Mouse (Mus musculus) spleen, adult 10 weeks (tissue): ENCODE results near the gene Stk39. TPM values are rescaled to one million over a fixed set of nuclear protein-coding genes. Genes with fewer than 3 reads are reported as not detected.

Experiments used
- polyA plus RNA-seq: library from polyadenylated mRNA; stranded (reverse); fragments of 350-450 nt; fragmentation: Illumina TruSeq; extraction: RNeasy Lipid Tissue Mini Kit (QIAGEN cat#74804); gene quantifications from one replicate; pipeline ENCODE4 v1.2.3, GENCODE M21; 2015; ENCODE audit warnings: low replicate concordance; ENCODE audit not compliant: insufficient read depth

The Stk39 gene
- 12.2 TPM for polyA plus RNA-seq

DNA sequence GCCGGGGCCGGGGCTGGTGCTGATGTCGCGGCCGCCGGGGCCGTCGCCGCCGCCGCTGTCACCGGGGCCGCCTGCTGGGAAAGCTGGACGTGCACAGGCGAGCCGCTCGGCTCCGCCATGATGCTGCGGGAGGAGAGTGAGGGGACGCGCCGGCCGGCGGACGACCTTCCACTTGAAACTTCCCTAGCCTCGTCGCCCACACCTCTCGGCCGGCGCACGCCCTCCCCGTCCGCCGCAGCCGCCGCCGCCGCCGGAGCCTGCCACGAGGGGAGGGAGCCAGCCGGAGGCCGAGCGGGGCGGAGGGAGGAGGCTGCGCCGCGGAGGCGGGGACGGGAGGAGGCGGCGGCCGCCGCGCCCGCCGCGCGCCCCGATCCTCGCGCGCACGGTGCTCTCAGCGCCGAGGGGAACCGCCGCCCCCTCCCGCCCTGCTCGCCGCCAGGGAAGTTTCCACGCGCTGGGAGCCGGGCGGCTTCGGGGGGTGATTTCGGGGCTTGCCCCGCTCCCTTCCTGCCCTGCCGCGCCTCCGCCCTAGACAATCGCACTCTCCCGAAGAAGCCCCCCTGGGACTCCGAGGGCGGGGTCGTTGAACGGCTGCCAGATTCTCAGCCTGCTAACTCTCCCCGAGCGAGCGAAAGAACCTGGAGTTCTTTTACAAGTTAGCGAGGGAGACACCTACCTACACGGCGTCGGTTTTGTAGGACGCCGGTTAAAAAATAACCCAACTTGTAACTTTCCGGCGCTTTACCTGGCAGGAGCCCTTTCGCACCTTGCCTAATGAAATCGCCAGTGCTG lies at the start of gene Stk39:
Stk39 (minus strand) TSS at position 510 of the 792 bp plus-strand sequence.

Other genes starting within 250 kb of the Stk39 start
- not detected for gene 4933409G03Rik, start 110.1 kb upstream of the Stk39 start, polyA plus RNA-seq
- not detected for gene 4932414N04Rik, start 184.2 kb upstream of the Stk39 start, polyA plus RNA-seq